Mouse (Mus musculus): ENCODE measurements around the gene Dbnl. TPM values are rescaled to one million over a fixed set of nuclear protein-coding genes. Genes with fewer than 3 reads are reported as not detected.

Dbnl gene
- polyA plus RNA-seq, 1 experiment from 2014 or later: 82.7 TPM

DNA sequence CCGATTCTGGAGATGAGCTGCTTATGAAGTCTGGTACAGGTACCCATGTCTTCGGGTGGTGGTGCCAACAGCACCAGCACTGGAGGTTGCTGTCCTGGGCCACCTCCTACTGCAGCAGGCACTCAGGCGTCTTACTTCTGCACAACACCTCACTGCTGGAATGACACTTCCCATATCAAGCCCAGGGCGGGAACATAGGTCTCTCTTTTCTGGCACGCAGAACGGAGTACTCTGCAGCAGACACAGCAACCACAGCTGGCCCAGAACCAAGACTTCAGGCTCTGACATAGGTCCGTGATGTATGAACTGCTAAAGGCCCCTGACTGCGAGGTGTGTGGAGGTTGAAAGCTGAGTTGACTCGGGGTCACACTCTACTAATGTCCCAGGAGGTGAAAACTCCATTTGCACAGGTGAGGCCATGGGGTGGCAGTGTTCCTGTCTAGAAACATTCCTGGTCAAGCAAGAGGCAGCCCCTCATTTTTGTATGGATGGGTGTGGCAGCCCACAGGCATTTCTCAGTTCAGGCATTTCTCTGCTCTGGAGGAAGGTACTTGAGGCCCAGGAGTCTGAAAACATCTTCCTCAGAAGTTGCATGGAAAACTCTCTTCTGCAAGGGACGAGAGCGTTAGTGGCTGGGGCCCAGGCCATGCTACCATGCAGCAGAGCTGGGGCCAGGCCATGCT lies 40.4 kb downstream of the Dbnl start:
- Histone ChIP-seq H3K9ac (ENCODE audit: low read depth, low read length) (no peak overlapping the region), H3K4me3 (replicated peaks; ENCODE audit: low read depth, low read length) (no peak overlapping the region), H3K27ac (no peak overlapping the region), H3K4me2 (ENCODE audit: low read length) (no peak overlapping the region), H3K36me3 (ENCODE audit: insufficient read depth, low read length) (peaks cover 35% of the 10 kb centered on the region), H3K4me1 (replicated peaks; ENCODE audit: insufficient read depth, low read length) (no peaks in the 10 kb centered on the region), H3K27me3 (ENCODE audit: insufficient read depth, low read length) (no peaks in the 10 kb centered on the region), H3K9me3 (replicated peaks; ENCODE audit: low read length) (no peaks in the 10 kb centered on the region)
- WGBS: 85% methylated on average over 11 of the region's 11 CpGs
- TF ChIP-seq CTCF (IDR thresholded peaks at IDR 0.05; ENCODE audit: low read depth): no peak
- ATAC-seq (replicated peaks; ENCODE audit: low FRiP score, low read depth): no peak
- no peak for DNase-seq (ENCODE audit: low spot score)

DNA sequence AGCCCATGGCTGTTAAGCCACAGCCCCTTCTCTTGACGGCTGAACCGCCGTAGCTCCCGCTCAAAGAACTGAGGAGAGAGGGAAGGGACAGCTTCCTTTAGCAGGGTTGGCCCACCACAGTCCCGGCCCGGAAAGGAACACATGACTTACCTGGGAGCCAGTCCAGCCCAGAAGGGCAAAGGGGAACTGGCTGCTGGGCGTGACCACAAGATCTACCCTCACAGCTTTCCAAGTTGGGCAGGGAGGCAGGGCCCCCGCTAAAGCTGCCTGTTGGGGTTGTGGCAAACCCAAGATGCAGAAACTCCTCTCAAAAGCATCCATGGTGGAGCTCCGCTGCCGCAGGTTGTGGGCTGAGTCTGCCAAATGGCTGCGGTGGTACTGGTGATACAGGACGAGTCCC lies 41.0 kb downstream of the Dbnl start:
- H3K4me1 ChIP-seq (replicated peaks; ENCODE audit: insufficient read depth, low read length): no peaks in the 10 kb centered on the region
- TF ChIP-seq CTCF (IDR thresholded peaks at IDR 0.05; ENCODE audit: low read depth): no peak
- H3K4me2 ChIP-seq (ENCODE audit: low read length): no peak overlapping the region
- whole genome bisulfite sequencing: 91% methylated on average over 12 of the region's 12 CpGs
- no peak overlapping the region for H3K4me3 ChIP-seq (replicated peaks; ENCODE audit: low read depth, low read length)
- no peak overlapping the region for H3K27ac ChIP-seq
- no peak for ATAC-seq (replicated peaks; ENCODE audit: low FRiP score, low read depth)
- no peaks in the 10 kb centered on the region for H3K9me3 ChIP-seq (replicated peaks; ENCODE audit: low read length)
- H3K27me3 ChIP-seq (ENCODE audit: insufficient read depth, low read length): no peaks in the 10 kb centered on the region
- DNase-seq (ENCODE audit: low spot score): no peak
- no peak overlapping the region for H3K9ac ChIP-seq (ENCODE audit: low read depth, low read length)
- peaks cover 41% of the 10 kb centered on the region for H3K36me3 ChIP-seq (ENCODE audit: insufficient read depth, low read length)

DNA sequence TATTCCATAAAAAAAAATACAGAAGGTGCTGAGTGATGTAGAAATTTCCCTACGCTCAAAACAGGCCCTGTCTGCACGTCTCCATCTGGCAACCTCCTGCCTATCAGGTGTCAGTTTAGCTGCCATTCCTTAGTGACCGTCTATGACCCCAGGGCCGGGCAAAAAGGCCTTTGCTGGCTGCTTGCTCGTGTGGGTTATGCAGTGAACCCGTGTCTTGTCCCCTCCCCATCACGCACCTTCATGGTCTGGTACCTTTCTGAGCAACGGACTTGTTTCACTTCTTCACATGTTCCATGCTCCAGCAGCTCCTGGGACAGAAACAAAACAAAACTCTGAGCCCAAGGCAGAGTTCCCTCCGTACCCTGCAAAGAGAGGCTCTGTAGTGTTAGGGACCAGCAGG lies 46.2 kb downstream of the Dbnl start:
- WGBS: 54% methylated on average over 9 of the region's 9 CpGs
- H3K27me3 ChIP-seq (ENCODE audit: insufficient read depth, low read length): no peaks in the 10 kb centered on the region
- H3K36me3 ChIP-seq (ENCODE audit: insufficient read depth, low read length): peaks cover 25% of the 10 kb centered on the region
- TF ChIP-seq CTCF (IDR thresholded peaks at IDR 0.05; ENCODE audit: low read depth): no peak
- no peaks in the 10 kb centered on the region for H3K9me3 ChIP-seq (replicated peaks; ENCODE audit: low read length)
- H3K4me2 ChIP-seq (ENCODE audit: low read length): no peak overlapping the region
- no peak overlapping the region for H3K4me3 ChIP-seq (replicated peaks; ENCODE audit: low read depth, low read length)
- H3K9ac ChIP-seq (ENCODE audit: low read depth, low read length): no peak overlapping the region
- H3K4me1 ChIP-seq (replicated peaks; ENCODE audit: insufficient read depth, low read length): no peaks in the 10 kb centered on the region
- ATAC-seq (replicated peaks; ENCODE audit: low FRiP score, low read depth) (no peak), DNase-seq (ENCODE audit: low spot score) (no peak)
- no peak overlapping the region for H3K27ac ChIP-seq

DNA sequence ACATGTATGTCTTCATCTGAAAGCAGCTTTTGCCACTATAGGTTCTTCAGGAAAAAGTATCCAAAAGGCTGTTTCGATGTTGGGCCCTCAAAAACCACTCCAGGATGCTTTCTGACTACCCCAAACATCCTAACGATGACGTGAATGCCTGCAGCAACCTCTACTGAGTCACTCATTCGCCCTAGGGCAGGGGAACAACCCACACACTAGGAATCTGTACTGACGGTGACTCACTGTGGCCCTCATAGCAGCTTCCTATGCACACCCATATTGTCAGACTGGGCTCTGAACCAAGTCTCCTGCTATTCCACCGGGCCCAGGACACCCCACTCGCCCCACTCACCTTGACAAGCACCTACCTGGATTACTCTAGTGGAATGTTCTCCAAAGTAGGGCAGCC lies 46.8 kb downstream of the Dbnl start:
- DNase-seq (ENCODE audit: low spot score): no peak
- H3K4me2 ChIP-seq (ENCODE audit: low read length): no peak overlapping the region
- H3K9me3 ChIP-seq (replicated peaks; ENCODE audit: low read length): no peaks in the 10 kb centered on the region
- no peak overlapping the region for H3K4me3 ChIP-seq (replicated peaks; ENCODE audit: low read depth, low read length)
- H3K36me3 ChIP-seq (ENCODE audit: insufficient read depth, low read length): peaks cover 23% of the 10 kb centered on the region
- no peak for TF ChIP-seq CTCF (IDR thresholded peaks at IDR 0.05; ENCODE audit: low read depth)
- 84% methylated on average over 7 of the region's 7 CpGs for WGBS
- H3K27me3 ChIP-seq (ENCODE audit: insufficient read depth, low read length): no peaks in the 10 kb centered on the region
- no peak overlapping the region for H3K27ac ChIP-seq
- no peaks in the 10 kb centered on the region for H3K4me1 ChIP-seq (replicated peaks; ENCODE audit: insufficient read depth, low read length)
- no peak for ATAC-seq (replicated peaks; ENCODE audit: low FRiP score, low read depth)
- no peak overlapping the region for H3K9ac ChIP-seq (ENCODE audit: low read depth, low read length)

DNA sequence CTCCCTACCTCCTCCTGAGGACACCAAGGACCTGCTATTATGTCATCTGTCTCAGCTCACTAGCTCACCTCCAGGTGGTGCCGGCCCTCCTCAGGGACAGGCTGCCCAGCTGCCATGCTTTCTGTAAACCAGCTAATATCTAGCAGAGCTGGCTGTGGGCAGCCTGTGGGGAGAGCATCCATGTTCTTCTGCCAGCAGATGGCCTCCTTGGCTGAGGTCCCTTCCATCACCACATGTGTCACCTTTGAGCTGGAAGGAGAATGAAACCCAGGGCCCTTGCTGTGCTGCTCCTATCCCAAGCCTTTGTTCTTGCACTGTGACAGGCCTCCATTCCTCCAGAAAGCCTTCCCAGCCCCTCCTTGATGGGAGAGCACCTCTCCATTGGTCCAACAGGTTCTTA lies 47.8 kb downstream of the Dbnl start:
- TF ChIP-seq CTCF (IDR thresholded peaks at IDR 0.05; ENCODE audit: low read depth): peak; percentile 63
- H3K4me2 ChIP-seq (ENCODE audit: low read length): no peak overlapping the region
- peak; percentile 71 for DNase-seq (ENCODE audit: low spot score)
- no peaks in the 10 kb centered on the region for H3K27me3 ChIP-seq (ENCODE audit: insufficient read depth, low read length)
- WGBS: 37% methylated on average over 1 of the region's 1 CpGs
- no peak overlapping the region for H3K9ac ChIP-seq (ENCODE audit: low read depth, low read length)
- H3K27ac ChIP-seq: no peak overlapping the region
- peaks cover 17% of the 10 kb centered on the region for H3K36me3 ChIP-seq (ENCODE audit: insufficient read depth, low read length)
- no peaks in the 10 kb centered on the region for H3K9me3 ChIP-seq (replicated peaks; ENCODE audit: low read length)
- H3K4me1 ChIP-seq (replicated peaks; ENCODE audit: insufficient read depth, low read length): no peaks in the 10 kb centered on the region
- peak; percentile 31 for ATAC-seq (replicated peaks; ENCODE audit: low FRiP score, low read depth)
- H3K4me3 ChIP-seq (replicated peaks; ENCODE audit: low read depth, low read length): no peak overlapping the region

DNA sequence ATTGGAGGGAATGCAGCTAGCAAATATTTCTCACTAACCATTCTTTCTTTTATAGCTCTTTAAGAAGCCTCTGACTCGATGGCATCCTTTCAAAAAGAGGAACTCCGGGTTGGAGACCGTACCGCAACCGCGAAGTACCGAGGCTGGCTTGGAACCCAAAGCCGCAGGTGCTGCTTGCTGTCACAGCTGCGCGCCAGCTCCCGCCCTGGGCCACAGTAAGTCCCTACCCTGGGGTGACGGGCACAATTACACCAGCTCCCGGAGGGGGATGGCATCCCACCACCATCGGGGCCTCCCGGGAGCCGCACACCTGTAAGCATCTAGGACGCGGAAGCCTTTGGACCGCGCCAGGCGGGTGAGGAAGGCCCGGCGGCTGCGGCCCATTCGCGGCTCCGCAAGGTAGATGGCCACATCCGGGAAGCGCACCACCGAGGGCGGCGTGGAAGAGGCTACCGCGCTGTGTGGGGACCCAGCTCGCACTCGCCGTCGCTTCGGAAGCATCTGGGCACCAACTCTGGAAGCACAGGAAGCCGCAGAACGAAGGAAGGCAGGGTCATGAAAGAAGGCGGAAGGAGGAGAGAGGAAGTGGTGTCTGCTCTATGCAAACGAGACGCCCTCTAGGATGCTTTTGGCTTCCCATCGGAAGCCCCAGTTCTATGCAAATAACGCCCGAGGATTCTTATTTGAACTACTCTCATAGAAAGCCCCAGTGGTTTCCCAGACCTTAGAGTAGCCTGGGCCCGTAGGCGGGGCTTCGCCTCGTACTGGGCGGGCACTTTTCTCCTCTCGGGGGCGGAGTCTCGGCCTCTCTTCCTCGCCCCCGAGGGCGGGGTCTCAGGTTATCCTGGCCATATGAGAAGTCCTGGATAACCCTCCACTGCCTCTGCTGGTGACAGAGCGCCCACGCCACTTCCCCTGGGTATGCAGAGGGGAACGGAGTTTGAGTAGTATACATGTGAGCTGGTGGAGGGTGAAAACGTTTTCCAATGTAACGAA lies 49.3 kb downstream of the Dbnl start, which contains the start of gene Polm:
Gene Polm, minus strand, starts transcription at position 766 of the 996 bp plus-strand sequence.
- under 1% methylated on average over 63 of the region's 63 CpGs for WGBS
- ATAC-seq (replicated peaks; ENCODE audit: low FRiP score, low read depth): peak; percentile 95
- H3K4me3 ChIP-seq (replicated peaks; ENCODE audit: low read depth, low read length): peak within 1 kb of the TSS; percentile 66
- H3K27ac ChIP-seq: peak within 1 kb of the TSS; percentile 86
- TF ChIP-seq CTCF (IDR thresholded peaks at IDR 0.05; ENCODE audit: low read depth): peak; percentile 80
- H3K4me1 ChIP-seq (replicated peaks; ENCODE audit: insufficient read depth, low read length): no peaks in the 10 kb centered on the region
- H3K4me2 ChIP-seq (ENCODE audit: low read length): peak within 1 kb of the TSS; percentile 88
- H3K27me3 ChIP-seq (ENCODE audit: insufficient read depth, low read length): no peaks in the 10 kb centered on the region
- H3K9ac ChIP-seq (ENCODE audit: low read depth, low read length): peak within 1 kb of the TSS; percentile 84
- H3K36me3 ChIP-seq (ENCODE audit: insufficient read depth, low read length): peaks cover 10% of the 10 kb centered on the region; the same call in 1 of the 2 replicates
- no peaks in the 10 kb centered on the region for H3K9me3 ChIP-seq (replicated peaks; ENCODE audit: low read length)
- DNase-seq (ENCODE audit: low spot score): peak; percentile 98
